Mouse (Mus musculus) bone marrow, adult 2 months (tissue): ENCODE measurements around the gene 4933427D14Rik. TPM values are rescaled to one million over a fixed set of nuclear protein-coding genes. Genes with fewer than 3 reads are reported as not detected.

Experiments used
- H3K27ac ChIP-seq: fragments of 200-500 bp; 2 replicates; pipeline ENCODE4 v1.5.1; 2012; ENCODE audit warnings: low read depth, mild to moderate bottlenecking, control low read depth, inconsistent platforms, low read length; ENCODE audit not compliant: control insufficient read depth, poor library complexity, insufficient read depth
- H3K4me1 ChIP-seq: fragments of 200-500 bp; 2 replicates; pipeline ENCODE4 v1.6.1; 2011; ENCODE audit warnings: low read length; ENCODE audit not compliant: control insufficient read depth, insufficient read depth
- H3K4me3 ChIP-seq: fragments of 200-500 bp; replicated peaks from 2 replicates; pipeline ENCODE3; 2011; ENCODE audit warnings: mild to moderate bottlenecking, low read depth, low read length, control low read depth; ENCODE audit not compliant: control insufficient read depth
- CTCF ChIP-seq: fragments of 200-500 bp; IDR thresholded peaks from 2 replicates; pipeline ENCODE4 v1.5.1; 2011; ENCODE audit warnings: low read length, control low read depth; ENCODE audit not compliant: control insufficient read depth, insufficient read depth
- POLR2A ChIP-seq: fragments of 200-500 bp; IDR thresholded peaks from 2 replicates; pipeline ENCODE4 v1.6.1; 2011; ENCODE audit warnings: low read depth, mild to moderate bottlenecking, control low read depth, low read length, borderline replicate concordance; ENCODE audit not compliant: control insufficient read depth
- WGBS: fragments of 180-500 bp; shearing (Covaris S2); methylation state at CpG from one replicate; pipeline ENCODE4 v1.1.7; 2018; 5-methylcytosine and 5-hydroxymethylcytosine counted together
- polyA plus RNA-seq: library from polyadenylated mRNA; stranded (reverse); fragments of >200 nt; gene quantifications from 2 replicates; pipeline ENCODE4 v1.2.4, GENCODE M21; 2011; ENCODE audit warnings: low replicate concordance; ENCODE audit not compliant: missing spikeins, insufficient read depth, insufficient read length

Gene 4933427D14Rik
- polyA plus RNA-seq, 1 experiment, result 5.1 TPM

DNA sequence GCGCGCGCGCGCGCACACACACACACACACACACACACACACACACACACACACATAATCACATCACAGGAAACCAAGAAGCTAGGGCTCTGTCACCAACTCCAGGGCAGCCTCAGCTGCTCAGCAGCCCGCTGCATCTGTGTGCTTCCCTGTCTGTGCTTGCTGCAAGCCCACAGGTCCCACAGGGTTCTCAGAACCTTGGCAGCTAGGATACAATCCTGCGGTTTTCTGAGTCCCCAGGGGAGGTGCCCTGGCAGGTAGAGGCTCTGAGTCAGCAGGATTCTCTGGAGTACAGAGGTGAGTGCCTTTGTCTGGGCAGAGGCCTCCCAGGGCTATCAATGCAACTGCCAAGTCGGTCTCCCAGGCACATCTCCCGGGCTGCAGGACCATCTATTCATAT lies 64.4 kb downstream of the 4933427D14Rik start:
- WGBS, result 61% methylated on average over 10 of the region's 10 CpGs
- TF ChIP-seq POLR2A (no peak), CTCF (no peak)
- Histone ChIP-seq H3K27ac (no peak overlapping the region), H3K4me1 (no peaks in the 10 kb centered on the region), H3K4me3 (no peak overlapping the region)

DNA sequence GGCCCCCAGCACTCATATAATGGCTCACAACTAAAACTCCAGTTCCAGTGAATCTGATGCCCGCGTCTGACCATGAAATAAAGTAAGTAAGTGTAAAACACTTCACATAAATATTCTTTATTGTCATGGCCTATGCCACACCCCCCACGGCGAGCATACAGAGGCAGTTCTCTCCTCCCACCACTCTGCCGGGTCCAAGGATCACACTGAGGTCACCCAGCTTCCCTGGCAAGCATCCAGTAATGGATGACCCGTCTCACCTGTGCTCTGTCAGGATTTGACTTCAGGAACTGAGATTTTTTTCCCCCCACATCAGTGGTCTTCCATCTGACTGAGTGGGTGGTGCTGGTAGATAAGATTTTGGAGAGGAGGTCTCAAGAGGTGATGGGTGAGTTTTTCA lies 67.1 kb downstream of the 4933427D14Rik start:
- TF ChIP-seq CTCF (no peak), POLR2A (no peak)
- WGBS, result 72% methylated on average over 6 of the region's 6 CpGs
- Histone ChIP-seq H3K4me3 (no peak overlapping the region), H3K27ac (no peak overlapping the region), H3K4me1 (no peaks in the 10 kb centered on the region)

DNA sequence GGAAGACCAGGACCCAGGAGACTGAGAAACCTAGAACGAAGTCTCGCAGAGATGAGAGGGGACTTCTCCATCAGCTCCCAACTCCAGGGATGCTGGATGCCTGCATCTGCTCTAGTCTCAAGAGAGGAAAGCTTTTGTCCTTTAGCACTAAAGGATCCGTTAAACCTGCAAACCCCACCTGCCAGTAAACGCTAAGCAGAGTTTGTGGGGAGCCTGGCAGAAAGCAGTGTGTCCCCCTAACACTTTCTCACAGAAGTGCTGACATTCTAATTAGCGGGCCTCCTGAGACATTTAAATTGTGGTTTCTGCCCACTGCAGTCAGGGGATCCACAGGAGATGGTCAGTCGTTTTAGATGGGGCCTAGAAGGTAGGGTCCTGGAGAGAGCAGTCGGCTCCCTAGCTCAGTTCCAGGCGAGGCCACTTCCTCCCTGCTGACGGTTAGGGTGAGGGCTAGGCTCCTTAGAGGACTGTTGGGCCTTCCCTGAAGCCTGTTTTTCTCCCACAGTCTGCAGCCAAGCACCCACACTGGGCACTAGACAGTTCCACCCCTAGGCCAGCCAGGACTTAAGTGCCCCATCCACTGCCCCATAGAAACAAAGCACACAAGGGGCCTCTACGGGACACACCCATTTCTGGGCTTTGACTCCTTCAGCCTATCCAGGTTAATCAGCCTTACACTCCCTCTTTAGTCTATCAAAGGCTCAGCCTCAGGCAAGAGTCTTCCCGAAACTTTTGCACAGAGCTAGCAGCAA lies 70.9 kb downstream of the 4933427D14Rik start:
- H3K27ac ChIP-seq, result no peak overlapping the region
- no peak overlapping the region for H3K4me3 ChIP-seq
- H3K4me1 ChIP-seq, result no peaks in the 10 kb centered on the region
- TF ChIP-seq CTCF (no peak), POLR2A (no peak)
- WGBS, result 40% methylated on average over 11 of the region's 11 CpGs

DNA sequence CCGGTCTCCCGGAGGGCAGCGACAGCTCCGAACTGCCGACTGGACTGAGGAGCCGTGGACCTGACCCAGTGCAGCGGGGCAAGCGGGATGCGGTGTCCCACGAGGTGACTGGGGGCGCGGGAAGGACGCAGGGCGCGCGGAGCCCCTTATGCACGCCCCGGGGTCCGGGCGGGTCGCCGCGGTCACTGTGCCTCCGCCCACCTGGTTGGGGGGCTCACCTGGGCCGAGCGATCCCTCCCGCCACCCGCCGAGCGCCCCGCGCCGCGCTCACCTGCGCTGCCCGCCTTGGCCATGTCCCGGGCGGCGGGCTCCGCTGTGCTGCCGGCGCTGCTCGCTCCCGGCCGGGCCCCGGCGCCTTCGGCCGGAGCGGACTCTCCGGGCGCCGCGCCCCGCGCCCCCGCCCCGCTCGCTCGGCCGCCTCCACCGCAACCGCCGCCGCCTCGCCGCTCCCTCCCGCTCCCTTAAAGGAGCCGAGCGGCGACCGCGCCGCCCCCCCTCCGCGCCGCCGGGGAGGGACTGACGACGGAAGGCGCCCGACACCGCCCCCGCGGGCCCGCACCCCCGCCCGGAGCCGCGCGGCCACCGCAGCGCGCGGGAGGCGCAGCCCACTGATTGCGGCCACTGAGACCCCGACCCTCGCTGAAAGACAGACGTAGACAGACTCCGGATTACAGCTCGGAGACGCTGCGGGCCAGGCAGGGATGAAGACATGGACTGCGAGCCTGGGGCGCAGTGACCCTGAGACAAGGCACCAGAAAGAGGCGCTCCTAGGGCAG lies 71.7 kb downstream of the 4933427D14Rik start, which contains the start of gene Pitpnm3:
Gene Pitpnm3, minus strand, starts transcription at position 396 of the 776 bp plus-strand sequence.
- Histone ChIP-seq H3K4me1 (no peaks in the 10 kb centered on the region), H3K4me3 (no peak within 1 kb of the TSS), H3K27ac (no peak within 1 kb of the TSS)
- WGBS, result 3% methylated on average over 107 of the region's 107 CpGs
- TF ChIP-seq POLR2A, result no peak
- no peak for TF ChIP-seq CTCF

DNA sequence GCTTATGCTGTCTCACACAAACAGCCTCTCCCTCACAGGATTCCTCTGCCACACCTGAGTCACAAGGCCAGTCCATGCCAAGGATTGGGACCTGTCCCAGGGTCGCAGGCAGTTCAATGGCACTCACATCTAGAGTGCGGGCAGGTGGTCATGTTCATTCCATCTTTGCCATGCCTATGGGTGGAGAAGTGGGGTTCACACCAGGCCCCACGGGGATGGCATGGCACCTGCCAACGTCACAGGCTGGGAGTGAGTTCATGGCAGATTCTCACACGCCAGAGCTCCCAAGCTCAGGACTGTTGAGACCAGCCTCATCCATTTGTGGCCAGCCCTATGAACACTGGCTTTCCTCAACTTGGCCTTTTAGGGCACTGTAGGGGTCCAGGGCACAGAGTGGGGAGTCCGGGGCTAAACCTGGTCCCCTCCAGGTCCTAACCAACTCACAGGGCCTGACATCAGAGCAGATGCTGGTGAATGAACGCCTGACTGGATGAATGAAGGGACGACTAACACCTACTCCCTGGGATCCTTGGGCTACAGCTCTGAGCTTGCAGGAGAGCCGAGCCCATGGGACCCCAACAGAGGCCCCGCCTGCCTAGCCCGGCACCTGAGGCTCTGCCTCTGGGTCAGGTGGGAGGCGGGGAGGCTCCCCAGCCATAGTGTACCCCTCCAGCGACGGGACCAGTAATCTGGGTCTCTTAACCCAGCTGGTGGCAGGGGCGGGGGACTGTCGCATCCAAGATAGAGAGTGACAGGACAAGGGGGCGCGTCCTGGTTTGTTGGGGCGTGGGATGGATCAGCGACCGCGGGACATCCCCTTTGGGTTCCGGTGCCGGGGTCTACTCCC lies 72.5 kb downstream of the 4933427D14Rik start:
- no peak for TF ChIP-seq CTCF
- TF ChIP-seq POLR2A, result no peak
- Histone ChIP-seq H3K4me3 (no peak overlapping the region), H3K4me1 (no peaks in the 10 kb centered on the region), H3K27ac (no peak overlapping the region)
- WGBS, result 22% methylated on average over 24 of the region's 24 CpGs

DNA sequence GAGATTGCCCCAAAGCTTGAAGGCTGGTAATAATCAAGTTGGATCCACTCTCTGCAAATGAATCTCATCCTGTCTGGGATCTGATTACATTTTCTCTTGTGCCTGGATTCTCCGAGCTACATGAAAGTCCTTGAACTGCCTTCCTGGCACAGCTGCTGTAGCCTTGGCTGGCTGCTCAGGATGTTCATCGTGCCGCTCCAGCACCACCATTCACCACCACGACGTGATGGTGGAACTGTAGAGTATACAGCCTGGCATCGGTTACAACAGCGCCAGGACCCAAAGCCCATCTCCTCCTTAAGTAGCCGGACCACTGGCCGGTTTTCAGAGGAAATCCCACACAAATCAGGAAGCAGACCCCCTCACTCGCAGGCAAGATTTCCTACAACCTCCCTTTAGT lies 74.2 kb downstream of the 4933427D14Rik start:
- no peak overlapping the region for H3K4me3 ChIP-seq
- H3K27ac ChIP-seq, result no peak overlapping the region
- H3K4me1 ChIP-seq, result no peaks in the 10 kb centered on the region
- TF ChIP-seq POLR2A (no peak), CTCF (no peak)
- WGBS, result 58% methylated on average over 10 of the region's 10 CpGs

DNA sequence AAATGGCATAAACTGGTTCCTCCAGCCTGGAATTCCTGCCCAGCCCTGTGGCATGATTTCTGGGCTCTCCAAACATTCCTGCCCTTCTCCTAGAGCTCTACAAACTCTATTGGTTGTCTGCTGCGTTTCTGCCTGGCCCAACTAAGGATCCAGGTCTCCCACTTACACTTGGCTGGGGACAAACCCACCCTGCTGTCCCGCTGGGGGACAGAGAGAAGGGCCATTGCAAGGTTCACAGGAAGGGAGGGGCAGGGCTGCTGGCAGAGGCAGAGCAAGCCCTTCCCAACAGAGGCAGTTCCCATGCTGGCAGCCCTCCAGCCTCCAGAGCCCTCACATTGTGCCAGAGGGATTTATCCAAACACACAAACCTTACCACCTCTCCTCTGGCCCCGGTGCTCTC lies 75.0 kb downstream of the 4933427D14Rik start:
- WGBS, result 16% methylated on average over 3 of the region's 3 CpGs
- TF ChIP-seq CTCF, result no peak
- no peak for TF ChIP-seq POLR2A

DNA sequence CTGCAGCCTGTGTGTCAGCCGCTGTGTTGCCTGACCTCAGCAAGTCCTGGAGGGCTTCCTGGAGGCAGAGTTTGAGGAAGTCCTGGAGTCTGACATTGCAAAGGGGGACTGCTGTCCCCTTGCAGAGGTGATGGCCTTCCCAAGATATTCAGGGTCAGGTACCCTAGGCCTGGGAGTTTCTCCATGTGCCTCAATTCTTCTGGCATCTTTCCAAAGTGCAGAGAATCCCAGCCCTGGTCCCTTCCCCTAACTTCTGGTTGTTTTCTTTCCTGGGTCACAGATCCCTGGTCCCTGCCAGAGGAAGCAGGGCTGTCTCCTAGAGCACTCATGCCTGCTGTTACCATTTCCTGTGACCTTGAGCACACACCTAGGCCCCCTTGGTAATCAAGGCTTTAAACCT lies 75.6 kb downstream of the 4933427D14Rik start:
- Histone ChIP-seq H3K27ac (no peak overlapping the region), H3K4me1 (no peaks in the 10 kb centered on the region), H3K4me3 (no peak overlapping the region)
- 88% methylated on average over 1 of the region's 1 CpGs for WGBS
- no peak for TF ChIP-seq CTCF
- TF ChIP-seq POLR2A, result no peak

More for the DNA sequence above, 75.0 kb downstream of the 4933427D14Rik start:
- Histone ChIP-seq H3K27ac (no peak overlapping the region), H3K4me1 (no peaks in the 10 kb centered on the region), H3K4me3 (no peak overlapping the region)
